Mouse (Mus musculus): ENCODE data around the gene Yeats2. TPM values are rescaled to one million over a fixed set of nuclear protein-coding genes. Genes with fewer than 3 reads are reported as not detected.
A peak's percentile ranks its signal among the peaks of the same experiment; 100 is the strongest.

Gene Yeats2
- total and polyA plus RNA-seq, 3 experiments = 24.3 to 54.5 (median 38.4) TPM

DNA sequence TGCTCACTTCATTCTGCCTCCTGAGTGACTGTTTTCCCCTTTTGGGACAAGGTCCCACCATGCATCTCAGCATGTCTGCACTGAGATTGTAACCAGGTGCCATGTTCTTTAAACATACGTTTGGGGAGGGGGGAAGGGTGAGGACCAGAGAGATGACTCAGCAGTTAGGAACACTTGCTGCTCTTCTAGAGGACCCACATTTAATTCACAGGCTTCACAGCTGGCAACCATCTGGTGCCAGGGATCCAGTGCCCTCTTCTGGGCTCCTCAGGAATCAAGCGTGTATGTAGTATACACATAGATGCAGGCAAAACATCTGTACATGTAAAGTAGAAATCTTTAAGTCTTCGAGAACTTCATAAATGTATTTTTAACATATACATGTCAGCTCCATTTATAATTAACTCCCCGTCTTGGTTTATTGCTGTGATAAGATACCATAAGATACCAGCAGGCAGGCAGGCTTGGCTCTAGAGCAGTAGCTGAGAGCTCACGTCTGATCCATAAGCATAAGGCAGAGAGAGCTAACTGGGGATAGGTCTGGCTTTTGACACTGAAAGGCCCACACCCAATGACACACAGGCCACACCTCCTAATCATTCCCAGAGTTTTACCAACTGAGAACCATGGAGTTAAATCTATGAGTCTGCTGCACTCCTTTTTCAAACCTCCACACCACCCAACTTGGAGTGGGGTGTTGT is 58.8 kb downstream of the Yeats2 start:
- no peak for TF ChIP-seq GATA1 (IDR thresholded peaks at IDR 0.05; ENCODE audit: borderline replicate concordance, low read length)
- no peak for TF ChIP-seq POLR2AphosphoS5 (IDR thresholded peaks at IDR 0.05; ENCODE audit: insufficient replicate concordance, low read depth, low read length)
- no peak for TF ChIP-seq TAL1 (conservative IDR thresholded peaks at IDR 0.05; ENCODE audit: low read depth, low read length)
- no peak for TF ChIP-seq GATA2 (IDR thresholded peaks at IDR 0.05; ENCODE audit: borderline replicate concordance, low read depth, low read length)
- TF ChIP-seq CTCF (IDR thresholded peaks at IDR 0.05; ENCODE audit: low read depth, low read length) = no peak
- peaks cover 78% of the 10 kb centered on the region for H3K36me3 ChIP-seq (replicated peaks)
- ATAC-seq (ENCODE audit: extremely low read depth, insufficient number of reproducible peaks, low FRiP score, poor library complexity, severe bottlenecking) (no peak), DNase-seq (ENCODE audit: low spot score) (no peak)
- no peaks in the 10 kb centered on the region for H3K9me3 ChIP-seq (replicated peaks)
- no peak overlapping the region for H3K4me3 ChIP-seq (ENCODE audit: low read depth, low read length)
- H3K4me1 ChIP-seq (ENCODE audit: insufficient read depth, low read depth, low read length) = peaks cover 6% of the 10 kb centered on the region; the same call in 1 of the 2 replicates
- H3K27me3 ChIP-seq (ENCODE audit: insufficient read depth, low read length) = no peaks in the 10 kb centered on the region

DNA sequence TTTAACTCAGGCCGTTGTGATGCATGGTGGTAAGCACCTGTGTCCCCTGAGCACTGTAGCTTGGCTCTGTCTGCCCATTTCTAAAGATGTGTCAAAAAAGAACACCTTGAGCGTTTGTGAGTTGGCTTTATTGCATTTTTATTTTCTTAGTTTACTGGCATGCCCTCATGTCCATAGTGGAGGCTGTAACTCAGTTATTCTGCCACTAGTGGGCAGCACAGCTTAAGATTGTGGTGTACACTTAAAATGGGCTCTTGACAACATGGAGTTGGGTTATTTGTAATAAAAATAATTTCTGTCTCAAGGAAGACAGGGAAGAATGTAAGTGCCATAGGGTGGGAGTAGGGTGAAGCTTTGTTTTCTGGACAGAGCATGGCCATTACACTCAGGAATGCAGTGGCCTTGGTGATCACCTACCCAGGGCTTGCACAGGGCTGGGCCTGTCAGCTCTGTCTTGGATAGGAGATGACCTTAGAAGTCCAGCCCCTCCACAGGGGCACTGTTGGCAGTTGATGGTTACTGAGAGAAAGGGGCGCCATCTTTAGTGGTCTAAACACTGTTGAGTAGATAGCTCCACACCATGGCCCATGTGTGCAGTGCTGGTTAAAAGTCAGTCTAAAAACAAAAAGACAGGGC is 72.8 kb downstream of the Yeats2 start:
- Histone ChIP-seq H3K4me3 (ENCODE audit: low read depth, low read length) (no peak overlapping the region), H3K27me3 (ENCODE audit: insufficient read depth, low read length) (no peaks in the 10 kb centered on the region), H3K9me3 (replicated peaks) (no peaks in the 10 kb centered on the region), H3K36me3 (replicated peaks) (peaks cover 93% of the 10 kb centered on the region), H3K4me1 (ENCODE audit: insufficient read depth, low read depth, low read length) (no peaks in the 10 kb centered on the region)
- peak; percentile 34 for ATAC-seq (ENCODE audit: extremely low read depth, insufficient number of reproducible peaks, low FRiP score, poor library complexity, severe bottlenecking)
- peak; percentile 24 for DNase-seq (ENCODE audit: low spot score)
- TF ChIP-seq GATA1 (IDR thresholded peaks at IDR 0.05; ENCODE audit: borderline replicate concordance, low read length) = no peak
- TF ChIP-seq CTCF (IDR thresholded peaks at IDR 0.05; ENCODE audit: low read depth, low read length) = peak; percentile 43
- TF ChIP-seq GATA2 (IDR thresholded peaks at IDR 0.05; ENCODE audit: borderline replicate concordance, low read depth, low read length) = no peak
- TF ChIP-seq TAL1 (conservative IDR thresholded peaks at IDR 0.05; ENCODE audit: low read depth, low read length) = no peak
- no peak for TF ChIP-seq POLR2AphosphoS5 (IDR thresholded peaks at IDR 0.05; ENCODE audit: insufficient replicate concordance, low read depth, low read length)

DNA sequence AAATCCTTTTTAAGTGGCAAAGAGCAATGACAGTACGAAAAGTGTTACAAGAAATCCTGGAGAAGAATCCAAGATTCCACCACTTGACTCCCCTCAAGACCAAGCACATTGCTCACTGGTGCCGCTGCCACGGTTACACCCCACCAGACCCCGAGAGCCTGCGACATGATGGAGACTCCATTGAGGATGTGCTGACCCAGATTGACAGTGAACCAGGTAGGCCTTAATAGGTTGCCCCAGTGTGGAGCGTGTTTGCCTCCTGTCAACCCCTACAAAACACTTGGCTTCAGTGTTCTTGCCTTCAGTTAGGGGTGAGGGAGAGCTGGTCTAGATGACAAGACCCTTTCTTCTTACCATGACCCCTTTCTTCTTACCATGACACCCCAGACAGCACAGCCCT is 81.9 kb downstream of the Yeats2 start:
- DNase-seq (ENCODE audit: low spot score) = no peak
- no peak overlapping the region for H3K4me3 ChIP-seq (ENCODE audit: low read depth, low read length)
- peaks cover 69% of the 10 kb centered on the region for H3K36me3 ChIP-seq (replicated peaks)
- H3K27me3 ChIP-seq (ENCODE audit: insufficient read depth, low read length) = no peaks in the 10 kb centered on the region
- TF ChIP-seq GATA2 (IDR thresholded peaks at IDR 0.05; ENCODE audit: borderline replicate concordance, low read depth, low read length) (no peak), CTCF (IDR thresholded peaks at IDR 0.05; ENCODE audit: low read depth, low read length) (no peak), GATA1 (IDR thresholded peaks at IDR 0.05; ENCODE audit: borderline replicate concordance, low read length) (no peak), TAL1 (conservative IDR thresholded peaks at IDR 0.05; ENCODE audit: low read depth, low read length) (no peak), POLR2AphosphoS5 (IDR thresholded peaks at IDR 0.05; ENCODE audit: insufficient replicate concordance, low read depth, low read length) (no peak)
- ATAC-seq (ENCODE audit: extremely low read depth, insufficient number of reproducible peaks, low FRiP score, poor library complexity, severe bottlenecking) = no peak
- H3K4me1 ChIP-seq (ENCODE audit: insufficient read depth, low read depth, low read length) = no peaks in the 10 kb centered on the region
- no peaks in the 10 kb centered on the region for H3K9me3 ChIP-seq (replicated peaks)

DNA sequence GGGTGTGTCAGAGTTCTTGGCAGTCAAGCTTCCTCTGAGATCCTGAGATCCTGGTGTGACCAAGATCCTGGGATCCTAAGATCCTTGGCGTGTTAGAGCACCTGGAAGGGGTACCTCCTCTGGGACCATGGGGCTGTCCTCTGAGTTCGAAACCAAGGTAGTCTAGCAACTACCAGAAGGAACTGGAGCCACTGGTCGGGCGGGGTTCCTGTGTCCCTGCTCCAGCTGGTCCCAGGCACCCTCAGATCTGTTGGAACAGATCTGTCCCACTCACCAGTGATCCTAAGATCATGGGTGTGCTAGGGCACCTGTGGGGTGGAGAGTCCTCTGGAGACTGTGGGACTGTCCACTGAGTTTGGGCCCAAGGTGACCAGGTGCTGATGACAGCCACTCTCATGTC is 85.8 kb downstream of the Yeats2 start:
- no peak for DNase-seq (ENCODE audit: low spot score)
- peaks cover 69% of the 10 kb centered on the region for H3K36me3 ChIP-seq (replicated peaks)
- no peaks in the 10 kb centered on the region for H3K9me3 ChIP-seq (replicated peaks)
- no peaks in the 10 kb centered on the region for H3K4me1 ChIP-seq (ENCODE audit: insufficient read depth, low read depth, low read length)
- ATAC-seq (ENCODE audit: extremely low read depth, insufficient number of reproducible peaks, low FRiP score, poor library complexity, severe bottlenecking) = no peak
- H3K4me3 ChIP-seq (ENCODE audit: low read depth, low read length) = no peak overlapping the region
- no peak for TF ChIP-seq POLR2AphosphoS5 (IDR thresholded peaks at IDR 0.05; ENCODE audit: insufficient replicate concordance, low read depth, low read length)
- no peak for TF ChIP-seq CTCF (IDR thresholded peaks at IDR 0.05; ENCODE audit: low read depth, low read length)
- no peak for TF ChIP-seq GATA1 (IDR thresholded peaks at IDR 0.05; ENCODE audit: borderline replicate concordance, low read length)
- TF ChIP-seq TAL1 (conservative IDR thresholded peaks at IDR 0.05; ENCODE audit: low read depth, low read length) = no peak
- no peak for TF ChIP-seq GATA2 (IDR thresholded peaks at IDR 0.05; ENCODE audit: borderline replicate concordance, low read depth, low read length)
- H3K27me3 ChIP-seq (ENCODE audit: insufficient read depth, low read length) = no peaks in the 10 kb centered on the region

DNA sequence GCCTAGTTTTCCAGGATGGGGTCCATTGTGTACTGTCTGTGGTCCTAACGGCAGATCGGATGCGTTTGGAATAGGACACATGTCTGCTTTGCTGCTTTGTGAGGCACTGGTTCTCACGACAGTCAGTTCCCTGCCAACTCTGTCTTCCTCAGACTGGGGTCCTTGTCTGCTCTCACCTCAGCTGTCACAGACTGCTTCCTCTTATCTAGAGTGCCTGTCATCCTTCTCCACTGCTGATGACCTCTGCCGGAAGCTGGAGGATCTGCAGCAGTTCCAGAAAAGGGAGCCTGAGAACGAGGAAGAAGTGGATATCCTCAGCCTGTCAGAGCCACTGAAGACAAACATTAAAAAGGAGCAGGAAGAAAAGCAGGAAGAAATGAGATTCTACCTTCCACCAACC is 86.6 kb downstream of the Yeats2 start:
- TF ChIP-seq GATA1 (IDR thresholded peaks at IDR 0.05; ENCODE audit: borderline replicate concordance, low read length) = no peak
- TF ChIP-seq CTCF (IDR thresholded peaks at IDR 0.05; ENCODE audit: low read depth, low read length) = no peak
- peaks cover 64% of the 10 kb centered on the region for H3K36me3 ChIP-seq (replicated peaks)
- no peaks in the 10 kb centered on the region for H3K4me1 ChIP-seq (ENCODE audit: insufficient read depth, low read depth, low read length)
- no peak for ATAC-seq (ENCODE audit: extremely low read depth, insufficient number of reproducible peaks, low FRiP score, poor library complexity, severe bottlenecking)
- H3K27me3 ChIP-seq (ENCODE audit: insufficient read depth, low read length) = no peaks in the 10 kb centered on the region
- no peak overlapping the region for H3K4me3 ChIP-seq (ENCODE audit: low read depth, low read length)
- no peak for DNase-seq (ENCODE audit: low spot score)
- no peaks in the 10 kb centered on the region for H3K9me3 ChIP-seq (replicated peaks)

DNA sequence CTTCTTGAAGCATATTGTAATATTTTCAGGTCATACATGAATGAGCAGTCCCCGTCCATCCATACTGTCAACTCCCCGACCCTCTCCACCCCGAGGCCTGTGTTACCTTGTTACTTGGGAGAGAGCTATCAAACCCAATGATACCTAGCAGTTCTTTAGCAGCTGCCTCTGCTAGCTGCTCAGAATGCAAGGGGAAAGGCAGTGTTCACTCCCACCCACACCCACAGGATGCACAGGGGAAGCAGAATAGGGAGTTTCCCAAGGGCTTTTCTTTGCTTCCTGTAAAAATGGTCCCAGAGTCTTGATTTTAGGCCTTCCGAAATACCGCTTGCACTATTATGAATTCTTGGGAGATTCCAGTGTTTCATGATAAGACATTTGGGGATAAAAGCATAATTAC is 87.3 kb downstream of the Yeats2 start:
- TF ChIP-seq GATA2 (IDR thresholded peaks at IDR 0.05; ENCODE audit: borderline replicate concordance, low read depth, low read length) = no peak
- Histone ChIP-seq H3K4me3 (ENCODE audit: low read depth, low read length) (no peak overlapping the region), H3K27me3 (ENCODE audit: insufficient read depth, low read length) (no peaks in the 10 kb centered on the region), H3K4me1 (ENCODE audit: insufficient read depth, low read depth, low read length) (no peaks in the 10 kb centered on the region), H3K9me3 (replicated peaks) (no peaks in the 10 kb centered on the region), H3K36me3 (replicated peaks) (peaks cover 60% of the 10 kb centered on the region)
- DNase-seq (ENCODE audit: low spot score) (no peak), ATAC-seq (ENCODE audit: extremely low read depth, insufficient number of reproducible peaks, low FRiP score, poor library complexity, severe bottlenecking) (no peak)
